Mouse (Mus musculus) CH12.LX (cell line): ENCODE data around the gene Ick. TPM values are rescaled to one million over a fixed set of nuclear protein-coding genes. Genes with fewer than 3 reads are reported as not detected.

Experiments
- DNase-seq: peaks from one replicate; pipeline ENCODE4 v3.0.0-alpha.2; 2013; ENCODE audit errors: extremely low read depth
- H3K27ac ChIP-seq: 2 replicates; pipeline ENCODE4 v1.5.1; 2012; ENCODE audit warnings: low read depth, mild to moderate bottlenecking, control low read depth, moderate library complexity; ENCODE audit not compliant: insufficient read depth
- H3K27me3 ChIP-seq: replicated peaks from 2 replicates; pipeline ENCODE3; 2012; ENCODE audit warnings: inconsistent platforms
- H3K36me3 ChIP-seq, 2 experiments: replicated peaks in 1 of 2; 2 replicates each; pipeline versions ENCODE3 to v1.6.1; 2012; ENCODE audit warnings: inconsistent platforms in 1 of 2, low read length in 1 of 2, mild to moderate bottlenecking in 1 of 2, mixed read lengths in 1 of 2, moderate library complexity in 1 of 2; ENCODE audit not compliant: control insufficient read depth in 1 of 2, insufficient read depth in 1 of 2
- H3K4me1 ChIP-seq, 2 experiments: 2 replicates each; pipeline ENCODE4 v1.6.1; 2012; ENCODE audit warnings: inconsistent platforms in 1 of 2, moderate library complexity in 1 of 2; ENCODE audit not compliant: insufficient read depth in 2 of 2, control insufficient read depth in 1 of 2
- H3K4me2 ChIP-seq: 2 replicates; pipeline ENCODE4 v1.6.1; 2012; ENCODE audit warnings: low read depth, mild to moderate bottlenecking, control low read depth; ENCODE audit not compliant: poor library complexity, insufficient read depth, severe bottlenecking
- H3K4me3 ChIP-seq, 3 experiments: fragments of 150-350 bp in 1 of 3; sonication (generic) in 1 of 3; replicated peaks in 1 of 3; 2 replicates each; pipeline versions ENCODE3 to v1.5.1; 2011 to 2012; ENCODE audit warnings: low read depth in 2 of 3, low read length in 2 of 3, mild to moderate bottlenecking in 2 of 3, moderate library complexity in 2 of 3, control low read depth in 1 of 3, improper control_type of control experiment in 1 of 3, inconsistent platforms in 1 of 3, mixed read lengths in 1 of 3; ENCODE audit not compliant: poor library complexity in 1 of 3
- H3K79me2 ChIP-seq: replicated peaks from 2 replicates; pipeline ENCODE4 v1.6.1; 2012; ENCODE audit warnings: mild to moderate bottlenecking, moderate library complexity; ENCODE audit not compliant: control insufficient read depth, poor library complexity, insufficient read depth, severe bottlenecking; ENCODE audit errors: extremely low read depth
- H3K9ac ChIP-seq: 2 replicates; pipeline ENCODE4 v1.6.1; 2012; ENCODE audit warnings: low read depth, mild to moderate bottlenecking, control low read depth, moderate library complexity; ENCODE audit not compliant: insufficient read depth
- H3K9me3 ChIP-seq: replicated peaks from 2 replicates; pipeline ENCODE3; 2012; ENCODE audit warnings: low read length, inconsistent platforms, mixed read lengths
- CHD2 ChIP-seq: IDR thresholded peaks from 2 replicates; pipeline ENCODE4 v1.6.1; 2011; ENCODE audit warnings: low read length, improper control_type of control experiment
- CTCF ChIP-seq, 2 experiments: IDR thresholded peaks in 1 of 2; conservative IDR thresholded peaks in 1 of 2; 2 replicates each; pipeline ENCODE4 v1.5.1; 2011 to 2012; ENCODE audit warnings: low read depth in 2 of 2, low read length in 2 of 2, improper control_type of control experiment in 1 of 2, inconsistent platforms in 1 of 2, mild to moderate bottlenecking in 1 of 2, moderate library complexity in 1 of 2
- EP300 ChIP-seq: IDR thresholded peaks from 2 replicates; pipeline ENCODE4 v1.6.1; 2011; ENCODE audit warnings: low read length, improper control_type of control experiment
- IRF4 ChIP-seq: IDR thresholded peaks from 2 replicates; pipeline ENCODE4 v1.6.1; 2014; ENCODE audit warnings: low read depth, mild to moderate bottlenecking, inconsistent platforms, low read length, improper control_type of control experiment
- JUND ChIP-seq: conservative IDR thresholded peaks from 2 replicates; pipeline ENCODE4 v1.6.1; 2011; ENCODE audit warnings: low read depth, low read length, improper control_type of control experiment
- MAX ChIP-seq: IDR thresholded peaks from 2 replicates; pipeline ENCODE4 v1.6.1; 2011; ENCODE audit warnings: low read length, improper control_type of control experiment
- MEF2A ChIP-seq: IDR thresholded peaks from 2 replicates; pipeline ENCODE4 v1.6.1; 2014; ENCODE audit warnings: low read depth, mild to moderate bottlenecking, inconsistent platforms, low read length, improper control_type of control experiment, borderline replicate concordance
- NRF1 ChIP-seq: IDR thresholded peaks from 2 replicates; pipeline ENCODE4 v1.6.1; 2014; ENCODE audit warnings: low read depth, mild to moderate bottlenecking, inconsistent platforms, low read length, improper control_type of control experiment, moderate library complexity
- POLR2A ChIP-seq: IDR thresholded peaks from 2 replicates; pipeline ENCODE4 v1.6.1; 2011; ENCODE audit warnings: low read depth, mild to moderate bottlenecking, improper control_type of control experiment, low read length
- POLR2AphosphoS2 ChIP-seq: IDR thresholded peaks from 2 replicates; pipeline ENCODE4 v1.6.1; 2011; ENCODE audit warnings: low read depth, low read length, improper control_type of control experiment
- RCOR1 ChIP-seq: conservative IDR thresholded peaks from 2 replicates; pipeline ENCODE4 v1.6.1; 2012; ENCODE audit warnings: low read depth, mild to moderate bottlenecking, inconsistent platforms, low read length, improper control_type of control experiment
- TBP ChIP-seq: conservative IDR thresholded peaks from 2 replicates; pipeline ENCODE4 v1.6.1; 2011; ENCODE audit warnings: low read depth, low read length, improper control_type of control experiment
- TCF12 ChIP-seq: IDR thresholded peaks from 2 replicates; pipeline ENCODE4 v1.6.1; 2014; ENCODE audit warnings: low read depth, mild to moderate bottlenecking, inconsistent platforms, low read length, improper control_type of control experiment
- USF1 ChIP-seq: IDR thresholded peaks from 2 replicates; pipeline ENCODE4 v1.6.1; 2014; ENCODE audit warnings: low read depth, mild to moderate bottlenecking, inconsistent platforms, low read length, improper control_type of control experiment
- USF2 ChIP-seq: conservative IDR thresholded peaks from 2 replicates; pipeline ENCODE4 v1.6.1; 2011; ENCODE audit warnings: low read depth, low read length, improper control_type of control experiment
- ZC3H11A ChIP-seq: IDR thresholded peaks from 2 replicates; pipeline ENCODE4 v1.6.1; 2012; ENCODE audit warnings: low read depth, mild to moderate bottlenecking, inconsistent platforms, low read length, improper control_type of control experiment
- ZMIZ1 ChIP-seq: IDR thresholded peaks from 2 replicates; pipeline ENCODE4 v1.6.1; 2012; ENCODE audit warnings: low read depth, mild to moderate bottlenecking, inconsistent platforms, low read length, improper control_type of control experiment
- dilution Hi-C: fragments of 300-500 bp; cut with MboI; formaldehyde crosslinking; loops from 2 replicates; pipeline ENCODE4 v1.14.3; 2020; ENCODE audit warnings: low sequenced_read_pairs; ENCODE audit not compliant: extremely low pct_unique_long_range_greater_than_20kb, extremely low pct_ligation_motif_present
- in situ Hi-C: fragments of 300-500 bp; cut with MboI; formaldehyde crosslinking; loops from 3 replicates; pipeline ENCODE4 v1.14.3; 2019; ENCODE audit warnings: low sequenced_read_pairs, low pct_ligation_motif_present, low pct_unique_long_range_greater_than_20kb, mixed read lengths
- polyA plus RNA-seq: library from polyadenylated mRNA; unstranded; fragments of >175 nt; gene quantifications from 2 replicates; pipeline ENCODE4 v1.2.1, GENCODE M21; 2012; ENCODE audit warnings: low read depth; ENCODE audit not compliant: insufficient read length
- total RNA-seq, 2 experiments: library from RNA; depleted of rRNA; stranded (reverse); fragments of 300-350 nt in 1 of 2; fragments of >200 nt in 1 of 2; gene quantifications; 2 replicates each; pipeline ENCODE4 v1.2.3; 2012 to 2014

Gene Ick
- total and polyA plus RNA-seq, 3 experiments = 4.5 to 7.1 (median 4.8) TPM

GRCm38 (mm10) chr9:78109656-78110055, 664 bp downstream of the Ick start:
- dilution Hi-C loops (no loop called here), in situ Hi-C loops (no loop called here)
- H3K27me3 ChIP-seq = no peaks in the 10 kb centered on the region
- peak overlapping the region; percentile 73 for H3K9ac ChIP-seq
- peak overlapping the region; percentile 77 for H3K4me2 ChIP-seq
- peaks cover 7 to 49% of the 10 kb centered on the region in 2 experiments for H3K4me1 ChIP-seq
- H3K36me3 ChIP-seq = peaks cover 0 to 15% of the 10 kb centered on the region in 2 experiments
- no peaks in the 10 kb centered on the region for H3K9me3 ChIP-seq
- no peaks in the 10 kb centered on the region; the same call in 1 of the 2 replicates for H3K79me2 ChIP-seq
- DNase-seq = no peak
- H3K4me3 ChIP-seq = peak overlapping the region; percentile 80 to 88 (median 88)
- TF ChIP-seq USF2 (no peak), CTCF (conservative IDR thresholded peaks at IDR 0.05 in 1 of 2, IDR thresholded peaks at IDR 0.05 in 1 of 2; ENCODE audit: low read depth in 2 of 2, low read length in 2 of 2) (peak in 1 of 2 experiments; percentile 40; a peak in 2 of 4 replicates), ZMIZ1 (no peak)
- H3K27ac ChIP-seq = no peak overlapping the region

GRCm38 (mm10) chr9:78111456-78111855, 2.5 kb downstream of the Ick start:
- Histone ChIP-seq H3K4me3 (no peak overlapping the region), H3K27ac (no peak overlapping the region), H3K9me3 (no peaks in the 10 kb centered on the region), H3K79me2 (no peaks in the 10 kb centered on the region), H3K4me1 (peaks cover 9 to 50% of the 10 kb centered on the region in 2 experiments), H3K9ac (no peak overlapping the region), H3K4me2 (peak overlapping the region; percentile 16; the same call in 1 of the 2 replicates), H3K36me3 (peaks cover 0 to 5% of the 10 kb centered on the region in 2 experiments), H3K27me3 (no peaks in the 10 kb centered on the region)
- dilution Hi-C loops = no loop called here
- in situ Hi-C loops = no loop called here
- TF ChIP-seq EP300 (no peak), MEF2A (no peak), JUND (no peak), IRF4 (no peak), RCOR1 (no peak), NRF1 (no peak), CTCF (conservative IDR thresholded peaks at IDR 0.05 in 1 of 2, IDR thresholded peaks at IDR 0.05 in 1 of 2; ENCODE audit: low read depth in 2 of 2, low read length in 2 of 2) (no peak), USF1 (no peak), TCF12 (no peak), CHD2 (no peak), ZC3H11A (no peak), POLR2A (no peak), TBP (no peak), MAX (no peak), POLR2AphosphoS2 (no peak)
- no peak for DNase-seq
